Mouse (Mus musculus): ENCODE data around the gene Mtrr. TPM values are rescaled to one million over a fixed set of nuclear protein-coding genes. Genes with fewer than 3 reads are reported as not detected.
A peak's percentile ranks its signal among the peaks of the same experiment; 100 is the strongest.

Gene Mtrr
- 23.9 and 24.2 TPM in 2 replicates for polyA plus RNA-seq (2016; fragmentation: Nextera tagmentation; extraction: Ambion mirVana)

DNA sequence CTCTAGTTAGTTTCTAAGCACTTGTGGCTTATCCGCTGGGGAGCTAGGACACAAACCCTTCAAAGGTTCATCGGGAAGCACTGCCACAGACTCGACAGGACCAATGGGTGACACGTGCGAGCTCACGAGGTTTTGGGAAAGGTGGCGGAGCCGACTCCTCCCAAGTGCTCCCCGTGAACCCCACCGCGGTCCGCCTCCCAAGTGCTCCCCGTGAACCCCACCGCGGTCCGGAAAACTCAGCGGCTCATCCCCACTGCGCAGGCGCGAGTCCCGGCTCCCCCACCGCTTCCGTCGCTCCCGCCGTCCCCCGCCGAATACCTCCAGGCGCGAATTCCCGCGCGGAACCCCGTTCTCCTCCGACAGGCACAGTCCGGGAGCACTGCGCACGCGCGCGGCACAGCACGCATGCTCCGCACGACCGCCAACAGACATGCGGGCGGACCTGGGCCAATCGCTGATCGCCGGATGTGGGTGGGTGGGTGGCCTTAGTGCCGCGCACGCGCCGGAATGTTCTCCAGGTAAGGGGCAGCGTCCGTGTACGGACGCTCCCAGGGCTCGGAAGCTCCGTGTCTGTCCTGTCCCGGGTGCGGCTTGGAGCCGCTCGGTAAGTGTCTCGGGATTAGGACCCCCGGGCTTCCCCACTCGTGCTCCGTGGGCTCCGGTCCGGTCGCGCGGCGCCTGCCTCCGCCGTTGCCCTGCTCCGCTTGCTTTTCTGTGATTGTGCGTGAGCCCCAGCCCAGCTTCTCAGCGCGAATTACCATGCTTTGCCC, at the start of gene Mtrr, which contains the start of gene Fastkd3:
TSS of gene Mtrr (minus strand) at position 403 of the 770 bp plus-strand sequence.
TSS of gene Fastkd3 (plus strand) at position 488 of the 770 bp plus-strand sequence.
- Histone ChIP-seq H3K4me3 (peak within 1 kb of the TSS; percentile 81), H3K36me3 (peaks cover 68% of the 10 kb centered on the region), H3K4me2 (peak within 1 kb of the TSS; percentile 88), H3K27ac (peak within 1 kb of the TSS; percentile 76), H3K9me3 (replicated peaks) (no peaks in the 10 kb centered on the region), H3K27me3 (replicated peaks) (no peaks in the 10 kb centered on the region), H3K9ac (peak within 1 kb of the TSS; percentile 79), H3K4me1 (peaks cover 22% of the 10 kb centered on the region)
- ATAC-seq = peak; percentile 99
- under 1% methylated on average over 76 of the region's 81 CpGs for WGBS (ENCODE audit: insufficient replicate concordance)

DNA sequence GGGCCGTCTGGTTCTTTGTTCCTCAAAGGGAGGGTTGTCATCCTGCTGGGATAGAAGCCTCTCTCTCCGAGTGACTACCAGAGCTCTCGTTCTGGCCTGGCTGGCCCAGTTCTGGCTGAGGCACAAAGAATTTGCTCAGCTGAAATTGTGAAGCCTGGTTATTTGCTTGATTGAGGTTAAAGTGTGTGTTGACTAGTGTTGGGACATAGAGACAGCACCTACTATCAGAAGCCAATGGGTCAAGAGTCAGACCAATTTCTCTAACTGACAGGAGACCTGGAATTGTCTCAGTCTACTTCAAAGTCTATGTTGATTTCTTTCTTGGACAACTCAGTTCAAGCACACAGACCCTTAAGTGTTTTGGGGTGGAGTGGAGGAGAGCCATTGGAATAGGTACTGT, 45.1 kb upstream of the Mtrr start:
- Histone ChIP-seq H3K4me3 (no peak overlapping the region), H3K27me3 (replicated peaks) (no peaks in the 10 kb centered on the region), H3K27ac (no peak overlapping the region), H3K36me3 (no peaks in the 10 kb centered on the region), H3K9me3 (replicated peaks) (peaks cover 8% of the 10 kb centered on the region; the same call in 1 of the 2 replicates), H3K4me1 (no peaks in the 10 kb centered on the region), H3K9ac (no peak overlapping the region), H3K4me2 (no peak overlapping the region)
- WGBS (ENCODE audit: insufficient replicate concordance) = 61% methylated on average over 3 of the region's 3 CpGs
- ATAC-seq = no peak

DNA sequence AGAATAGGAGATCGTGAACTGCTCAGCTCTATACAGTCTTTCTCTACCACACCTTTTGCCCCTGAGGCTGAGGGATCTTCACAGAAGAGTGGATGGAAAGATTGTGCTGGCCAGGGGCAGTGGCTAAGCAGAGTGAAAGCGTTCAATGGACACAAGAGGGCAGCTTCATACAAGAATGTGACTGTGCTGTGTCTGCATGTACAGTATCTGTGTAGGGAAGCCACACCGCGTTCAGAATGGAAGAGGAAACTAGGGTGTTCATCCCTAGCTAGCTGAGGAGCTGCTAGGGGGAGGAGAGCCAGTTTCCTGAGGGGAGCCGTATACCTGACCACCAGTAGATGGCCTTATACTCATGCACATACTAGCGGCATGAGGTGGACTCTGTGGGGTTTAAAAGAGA, 40.8 kb upstream of the Mtrr start:
- Histone ChIP-seq H3K27ac (no peak overlapping the region), H3K9ac (no peak overlapping the region), H3K4me3 (no peak overlapping the region), H3K4me1 (no peaks in the 10 kb centered on the region), H3K9me3 (replicated peaks) (no peaks in the 10 kb centered on the region), H3K36me3 (no peaks in the 10 kb centered on the region), H3K27me3 (replicated peaks) (no peaks in the 10 kb centered on the region), H3K4me2 (no peak overlapping the region)
- WGBS (ENCODE audit: insufficient replicate concordance) = 47% methylated on average over 6 of the region's 6 CpGs
- ATAC-seq = no peak

DNA sequence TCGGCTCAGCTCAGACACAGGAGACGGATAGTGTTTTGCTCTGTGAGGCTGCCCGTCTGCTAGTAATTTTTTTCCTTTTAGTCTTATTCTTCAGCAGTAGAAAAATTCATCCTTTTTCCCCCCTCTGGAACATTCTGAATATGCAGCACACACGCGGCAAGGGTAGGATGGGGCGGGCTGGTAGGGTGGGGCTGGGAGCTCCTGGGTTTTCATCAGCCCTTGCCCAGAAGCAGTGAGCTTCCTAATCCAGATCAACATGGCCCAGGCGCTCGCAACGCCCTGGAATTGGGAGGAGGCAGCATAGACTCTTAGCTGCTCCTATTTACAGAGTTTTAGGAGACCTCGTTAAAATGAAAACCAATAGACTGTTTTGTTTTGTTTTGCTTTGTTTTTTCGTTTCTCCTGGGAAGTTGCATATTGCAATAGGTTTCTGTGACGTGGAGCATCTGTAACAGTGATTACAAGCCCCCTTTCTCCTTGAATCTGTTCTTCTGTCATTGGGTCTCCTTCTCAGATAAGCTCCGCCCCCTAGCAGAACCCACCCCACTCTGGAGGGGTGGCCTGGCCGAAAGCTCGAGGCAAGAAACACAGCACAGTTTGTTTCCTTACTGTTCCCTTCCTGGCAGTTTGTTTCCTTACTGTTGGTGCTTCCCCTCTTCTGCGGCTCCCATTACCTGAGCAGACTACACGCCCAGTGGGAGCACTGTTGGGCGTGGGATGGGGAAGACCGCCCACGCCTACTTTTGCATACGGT, 25.9 kb upstream of the Mtrr start:
- Histone ChIP-seq H3K27ac (no peak overlapping the region), H3K9ac (no peak overlapping the region), H3K27me3 (replicated peaks) (no peaks in the 10 kb centered on the region), H3K4me1 (0 out of 2 replicates have a peak, but pooled peaks cover 10% of the 10 kb centered on the region), H3K36me3 (no peaks in the 10 kb centered on the region), H3K4me3 (no peak overlapping the region), H3K9me3 (replicated peaks) (no peaks in the 10 kb centered on the region), H3K4me2 (peak overlapping the region; percentile 35)
- WGBS (ENCODE audit: insufficient replicate concordance) = 40% methylated on average over 21 of the region's 21 CpGs
- ATAC-seq = no peak

DNA sequence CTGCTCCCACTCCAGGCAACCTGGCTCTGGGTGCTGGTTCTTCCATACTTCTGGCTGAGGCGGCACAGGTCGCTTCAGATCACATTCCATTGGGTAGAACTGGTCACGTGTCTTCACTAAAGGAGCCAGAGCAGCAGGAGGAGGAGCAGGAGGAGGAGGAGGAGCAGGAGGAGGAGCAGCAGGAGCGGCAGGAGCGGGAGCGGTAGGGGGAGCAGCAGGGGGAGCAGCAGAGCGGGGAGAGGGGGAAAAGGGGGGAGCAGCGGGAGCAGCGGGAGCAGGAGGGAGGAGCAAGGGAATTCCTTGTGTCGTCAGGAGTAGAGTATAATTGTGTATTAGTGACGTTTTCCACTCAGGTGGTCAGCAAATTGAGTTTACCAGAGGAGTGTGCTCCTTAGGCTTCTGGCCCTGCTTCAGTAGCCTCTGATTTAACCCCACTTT, 23.8 kb upstream of the Mtrr start:
- WGBS (ENCODE audit: insufficient replicate concordance) = 8% methylated on average over 8 of the region's 11 CpGs
- H3K9ac ChIP-seq = no peak overlapping the region

DNA sequence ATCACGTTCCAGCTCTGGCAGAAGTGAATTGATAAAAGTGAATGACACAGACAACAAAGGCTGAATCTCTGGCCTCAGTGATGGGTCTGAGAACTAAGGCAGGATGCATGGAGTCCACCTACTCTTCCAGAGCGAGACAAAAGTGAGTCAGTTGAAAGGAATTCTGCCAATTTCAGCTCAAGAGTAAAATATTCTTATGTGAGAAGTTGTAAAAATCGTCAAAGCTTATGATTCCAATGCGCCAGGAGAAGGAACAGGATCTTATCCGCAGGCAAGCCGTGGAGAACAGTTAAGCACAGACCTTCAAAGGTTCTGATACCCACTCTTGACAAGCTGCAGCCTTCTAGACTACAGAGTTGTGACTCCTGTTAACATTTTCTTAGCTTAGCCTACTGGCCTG, 21.1 kb upstream of the Mtrr start:
- peaks cover 27% of the 10 kb centered on the region for H3K4me1 ChIP-seq
- H3K27ac ChIP-seq = no peak overlapping the region
- H3K27me3 ChIP-seq (replicated peaks) = no peaks in the 10 kb centered on the region
- no peaks in the 10 kb centered on the region for H3K36me3 ChIP-seq
- WGBS (ENCODE audit: insufficient replicate concordance) = 61% methylated on average over 6 of the region's 6 CpGs
- H3K9ac ChIP-seq = no peak overlapping the region
- ATAC-seq = no peak
- H3K9me3 ChIP-seq (replicated peaks) = no peaks in the 10 kb centered on the region
- H3K4me3 ChIP-seq = no peak overlapping the region
- H3K4me2 ChIP-seq = no peak overlapping the region

More for the DNA sequence above, 23.8 kb upstream of the Mtrr start:
- no peaks in the 10 kb centered on the region for H3K27me3 ChIP-seq (replicated peaks)
- H3K4me2 ChIP-seq = peak overlapping the region; percentile 58
- peak; percentile 72 for ATAC-seq
- no peak overlapping the region for H3K27ac ChIP-seq
- peak overlapping the region; percentile 4 for H3K4me3 ChIP-seq
- 0 out of 2 replicates have a peak, but pooled peaks cover 10% of the 10 kb centered on the region for H3K4me1 ChIP-seq
- H3K36me3 ChIP-seq = no peaks in the 10 kb centered on the region
- H3K9me3 ChIP-seq (replicated peaks) = no peaks in the 10 kb centered on the region

DNA sequence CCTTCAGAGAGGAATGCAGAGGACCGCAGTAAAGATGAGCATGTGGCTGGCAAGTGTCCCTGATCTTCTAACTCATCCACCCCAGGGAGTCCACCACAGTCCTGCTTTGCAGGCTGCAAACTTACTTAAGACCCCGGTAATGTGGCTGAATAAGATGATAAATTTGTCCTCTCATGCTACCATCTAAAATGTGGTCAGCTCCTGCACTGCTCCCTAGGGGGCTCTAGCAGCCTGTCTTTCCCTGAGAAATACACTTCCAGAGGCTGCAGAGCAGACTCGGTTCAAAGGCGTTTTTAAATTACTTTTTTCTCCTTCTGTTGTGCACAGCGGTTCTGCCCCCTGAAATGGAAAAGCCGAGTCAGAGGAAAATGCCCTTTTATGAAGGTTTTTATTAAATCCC, 19.2 kb upstream of the Mtrr start:
- peaks cover 33% of the 10 kb centered on the region for H3K4me1 ChIP-seq
- no peak for ATAC-seq
- 31% methylated on average over 6 of the region's 6 CpGs for WGBS (ENCODE audit: insufficient replicate concordance)
- H3K4me3 ChIP-seq = no peak overlapping the region
- H3K27ac ChIP-seq = no peak overlapping the region
- no peaks in the 10 kb centered on the region for H3K36me3 ChIP-seq
- no peak overlapping the region for H3K9ac ChIP-seq
- 0 out of 2 replicates have a peak, but pooled peaks cover 7% of the 10 kb centered on the region for H3K27me3 ChIP-seq (replicated peaks)
- no peak overlapping the region for H3K4me2 ChIP-seq
- no peaks in the 10 kb centered on the region for H3K9me3 ChIP-seq (replicated peaks)

DNA sequence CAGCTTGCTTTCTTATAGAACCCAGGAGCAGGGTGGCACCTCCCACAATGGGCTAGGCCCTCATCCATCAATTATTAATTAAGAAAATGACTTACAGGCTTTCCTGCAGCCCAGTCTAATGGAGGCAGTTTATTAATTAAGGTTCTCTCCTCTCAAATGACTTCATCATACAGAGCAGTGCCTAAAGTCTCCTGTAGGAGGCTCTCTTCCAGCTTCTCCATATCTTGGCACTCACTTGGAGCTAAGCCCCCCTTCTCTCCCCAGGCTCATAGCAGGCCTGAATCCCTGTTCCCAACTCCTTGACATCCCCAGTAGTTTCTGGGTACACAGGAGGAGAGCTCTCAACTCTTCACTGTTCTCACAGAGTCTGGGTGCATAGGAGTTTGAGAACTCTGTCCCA, 17.0 kb upstream of the Mtrr start:
- Histone ChIP-seq H3K36me3 (peaks cover 3% of the 10 kb centered on the region; the same call in 1 of the 2 replicates), H3K27me3 (replicated peaks) (0 out of 2 replicates have a peak, but pooled peaks cover 7% of the 10 kb centered on the region), H3K4me2 (no peak overlapping the region), H3K27ac (no peak overlapping the region), H3K4me1 (peaks cover 30% of the 10 kb centered on the region), H3K4me3 (no peak overlapping the region), H3K9ac (no peak overlapping the region), H3K9me3 (replicated peaks) (no peaks in the 10 kb centered on the region)
- no peak for ATAC-seq

DNA sequence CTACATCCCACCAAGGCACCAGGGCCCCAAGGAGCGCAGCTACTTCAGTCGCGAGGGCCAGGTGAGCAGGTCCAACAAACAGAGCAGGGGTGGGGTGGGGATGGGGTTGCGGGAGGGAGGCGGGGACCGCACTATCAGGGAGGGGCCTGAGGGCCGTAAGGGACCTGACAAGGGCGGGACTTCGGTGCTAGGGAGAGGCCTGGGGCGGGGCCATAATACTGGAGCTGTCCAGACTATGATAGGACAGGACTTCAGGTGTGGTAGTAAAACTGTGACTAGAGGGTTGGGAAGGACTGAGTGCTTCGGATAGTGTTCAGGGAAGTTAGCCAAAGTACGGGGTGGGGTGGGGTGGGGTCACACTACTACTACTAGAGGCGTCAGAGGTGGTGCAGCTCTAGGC, 15.7 kb upstream of the Mtrr start:
- ATAC-seq = peak; percentile 92
- Histone ChIP-seq H3K27me3 (replicated peaks) (0 out of 2 replicates have a peak, but pooled peaks cover 7% of the 10 kb centered on the region), H3K9ac (no peak overlapping the region), H3K4me2 (peak overlapping the region; percentile 56), H3K27ac (no peak overlapping the region), H3K4me3 (peak overlapping the region; percentile 9; the same call in 1 of the 2 replicates), H3K9me3 (replicated peaks) (no peaks in the 10 kb centered on the region), H3K36me3 (peaks cover 12% of the 10 kb centered on the region), H3K4me1 (peaks cover 30% of the 10 kb centered on the region)
- WGBS (ENCODE audit: insufficient replicate concordance) = 10% methylated on average over 13 of the region's 13 CpGs

DNA sequence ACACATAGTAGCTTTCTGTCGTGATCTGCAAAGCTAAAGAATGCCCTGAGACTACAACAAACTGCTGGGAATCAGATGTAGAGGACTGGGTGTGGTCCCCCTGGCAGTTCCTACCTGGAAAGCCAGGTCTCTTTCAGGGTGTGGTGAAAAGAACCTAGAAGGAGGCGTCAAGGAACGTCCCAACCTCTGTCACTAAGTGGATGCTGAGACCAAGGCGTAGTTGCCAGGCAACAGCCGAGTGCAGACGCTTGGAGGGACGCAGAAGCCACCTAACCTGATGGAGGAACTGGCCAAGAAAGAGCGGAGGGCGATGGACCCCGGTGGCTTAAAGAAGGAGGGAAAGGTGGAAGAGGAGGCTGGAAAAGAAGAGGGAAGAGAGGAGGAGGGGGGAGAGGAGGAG, 15.2 kb upstream of the Mtrr start, which contains the start of gene 1700001L19Rik:
TSS of gene 1700001L19Rik (plus strand) at position 223 of the 400 bp plus-strand sequence.
- Histone ChIP-seq H3K4me2 (peak within 1 kb of the TSS; percentile 56), H3K4me3 (peak within 1 kb of the TSS; percentile 9; the same call in 1 of the 2 replicates), H3K4me1 (peaks cover 30% of the 10 kb centered on the region), H3K36me3 (peaks cover 17% of the 10 kb centered on the region), H3K27me3 (replicated peaks) (0 out of 2 replicates have a peak, but pooled peaks cover 7% of the 10 kb centered on the region), H3K9me3 (replicated peaks) (no peaks in the 10 kb centered on the region), H3K27ac (no peak within 1 kb of the TSS), H3K9ac (no peak within 1 kb of the TSS)
- ATAC-seq = no peak
- WGBS (ENCODE audit: insufficient replicate concordance) = 16% methylated on average over 10 of the region's 10 CpGs

DNA sequence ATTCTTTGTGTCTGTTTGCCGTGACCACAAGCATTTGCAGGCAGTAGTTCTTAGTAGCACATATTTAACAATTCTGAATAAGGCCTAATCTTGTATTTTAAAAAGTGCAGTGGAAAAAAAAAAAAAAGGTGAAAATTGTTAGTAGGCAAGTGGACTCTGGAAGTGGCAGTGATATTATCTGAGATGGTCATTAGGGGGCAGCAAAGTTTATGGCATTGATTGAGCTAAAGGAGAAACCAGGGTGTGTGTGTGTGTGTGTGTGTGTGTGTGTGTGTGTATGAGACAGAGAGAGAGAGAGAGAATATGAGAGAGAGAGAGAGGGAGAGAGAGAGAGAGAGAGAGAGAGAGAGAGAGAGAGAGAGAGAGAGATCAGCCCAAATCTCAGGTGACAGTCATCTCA, 11.8 kb upstream of the Mtrr start:
- Histone ChIP-seq H3K4me1 (peaks cover 16% of the 10 kb centered on the region), H3K4me3 (no peak overlapping the region), H3K27ac (no peak overlapping the region), H3K36me3 (peaks cover 51% of the 10 kb centered on the region), H3K9me3 (replicated peaks) (no peaks in the 10 kb centered on the region), H3K9ac (no peak overlapping the region), H3K4me2 (no peak overlapping the region), H3K27me3 (replicated peaks) (0 out of 2 replicates have a peak, but pooled peaks cover 7% of the 10 kb centered on the region)
- ATAC-seq = no peak
- WGBS (ENCODE audit: insufficient replicate concordance) = 81% methylated on average over 1 of the region's 1 CpGs

DNA sequence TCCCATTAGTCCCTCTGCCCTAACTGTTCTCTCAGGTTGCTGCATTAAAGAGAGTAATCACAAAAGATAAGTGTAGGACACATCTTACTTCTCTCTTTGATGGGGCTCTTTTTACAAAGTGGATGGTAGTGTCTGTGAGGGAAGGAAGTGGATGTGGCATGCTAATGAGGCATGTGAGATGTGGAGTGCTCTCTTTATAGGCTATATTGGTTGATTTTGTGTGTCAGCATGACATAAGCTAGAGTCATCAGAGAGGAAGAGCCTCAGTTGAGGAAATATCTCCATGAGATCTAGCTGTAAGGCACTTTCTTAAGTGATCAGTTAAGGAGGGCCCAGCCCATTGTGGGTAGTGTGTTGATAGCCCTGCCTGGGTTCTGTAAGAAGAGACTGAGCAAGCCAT, 6.4 kb upstream of the Mtrr start:
- H3K27ac ChIP-seq = no peak overlapping the region
- peaks cover 3% of the 10 kb centered on the region for H3K4me1 ChIP-seq
- no peak overlapping the region for H3K9ac ChIP-seq
- ATAC-seq = no peak
- H3K4me3 ChIP-seq = no peak overlapping the region
- peaks cover 98% of the 10 kb centered on the region for H3K36me3 ChIP-seq
- H3K27me3 ChIP-seq (replicated peaks) = no peaks in the 10 kb centered on the region
- no peaks in the 10 kb centered on the region for H3K9me3 ChIP-seq (replicated peaks)
- H3K4me2 ChIP-seq = no peak overlapping the region

All from liver, embryonic 12.5 days (tissue).